Mouse (Mus musculus): ENCODE measurements around the gene Fubp3.

DNA sequence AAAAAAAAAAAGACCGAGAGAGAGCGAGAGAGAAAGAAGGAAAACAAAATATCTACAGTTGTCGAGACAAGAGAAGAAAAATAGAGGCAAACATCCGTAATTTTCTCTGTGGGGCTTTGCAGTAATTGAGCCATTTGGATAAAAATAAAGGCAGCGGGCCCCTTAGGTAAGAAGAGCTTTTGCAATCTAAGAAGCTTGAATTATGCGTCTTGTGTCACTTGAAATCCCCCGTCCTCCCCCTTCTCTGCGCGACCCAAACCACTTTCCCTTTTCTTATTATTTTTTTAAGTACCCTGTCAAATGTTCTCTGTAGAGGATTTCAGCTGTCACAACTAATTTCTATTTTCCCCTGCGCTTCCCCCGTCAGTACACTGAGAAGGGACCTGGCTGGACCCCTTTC, 24.7 kb upstream of the Fubp3 start:
- TF ChIP-seq CTCF (IDR thresholded peaks at IDR 0.05; ENCODE audit: low read depth, low read length) (no peak), TAL1 (conservative IDR thresholded peaks at IDR 0.05; ENCODE audit: low read depth, low read length) (no peak), GATA1 (IDR thresholded peaks at IDR 0.05; ENCODE audit: borderline replicate concordance, low read length) (no peak)

Measured in G1E (cell line).